ENCODE assay signal across 28 mouse cellular contexts in genomic region chr2:17509942-17510341, GRCm38 (mm10).
A peak's percentile ranks its signal among the peaks of the same experiment; 100 is the strongest.
DNase-seq lines count a peak whose midpoint lies in the region; ATAC-seq and TF ChIP-seq lines count a peak whose summit lies in the region.
"Had no signal": no experiment of that assay in that cellular context is flagged by ENCODE, and none has a peak within 500 bp of the region (broad histone marks: within the 10 kb centered on the region; RNA-seq: fewer than 3 reads in every experiment).

No protein-coding gene starts in this region.

- H3K27ac ChIP-seq in kidney, postnatal 0 days: no peak overlapping the region
- no peak overlapping the region for H3K27ac ChIP-seq in kidney, embryonic 16.5 days (ENCODE audit: low read length)
- H3K27ac ChIP-seq in lung, embryonic 14.5 days (ENCODE audit: low read depth): peak overlapping the region; percentile 88
- no peak overlapping the region for H3K27ac ChIP-seq in midbrain, embryonic 11.5 days (ENCODE audit: low read depth, low read length)
- no peak overlapping the region for H3K27ac ChIP-seq in midbrain, embryonic 14.5 days (replicated peaks; ENCODE audit: low read depth, low read length)
- H3K27ac ChIP-seq: embryonic facial prominence, embryonic 10.5 days; embryonic facial prominence, embryonic 13.5 days; forebrain, embryonic 13.5 days; heart, adult 2 months; heart, embryonic 10.5 days; heart, embryonic 13.5 days had no signal

- H3K4me2 ChIP-seq in kidney, postnatal 0 days (ENCODE audit: low read length): no peak overlapping the region
- H3K4me2 ChIP-seq in kidney, embryonic 16.5 days (replicated peaks; ENCODE audit: low read depth, low read length): no peak overlapping the region
- no peak overlapping the region for H3K4me2 ChIP-seq in lung, embryonic 14.5 days
- no peak overlapping the region for H3K4me2 ChIP-seq in midbrain, embryonic 11.5 days
- no peak overlapping the region for H3K4me2 ChIP-seq in midbrain, embryonic 14.5 days (ENCODE audit: low read length)
- H3K4me2 ChIP-seq: embryonic facial prominence, embryonic 13.5 days; forebrain, embryonic 13.5 days; heart, embryonic 13.5 days had no signal

- H3K4me1 ChIP-seq in kidney, postnatal 0 days (replicated peaks; ENCODE audit: insufficient read depth, low read length): no peaks in the 10 kb centered on the region
- H3K4me1 ChIP-seq in kidney, embryonic 16.5 days (ENCODE audit: insufficient read depth, low read length): no peaks in the 10 kb centered on the region
- no peaks in the 10 kb centered on the region for H3K4me1 ChIP-seq in lung, embryonic 14.5 days (ENCODE audit: insufficient read depth)
- no peaks in the 10 kb centered on the region for H3K4me1 ChIP-seq in midbrain, embryonic 11.5 days (ENCODE audit: control insufficient read depth, insufficient read depth, low read length)
- H3K4me1 ChIP-seq in midbrain, embryonic 14.5 days (ENCODE audit: control insufficient read depth, insufficient read depth, low read length): no peaks in the 10 kb centered on the region; the same call in 1 of the 2 replicates
- H3K4me1 ChIP-seq: embryonic facial prominence, embryonic 10.5 days; heart, embryonic 10.5 days; heart, embryonic 13.5 days had no signal

- ATAC-seq in kidney, postnatal 0 days (replicated peaks; ENCODE audit: low FRiP score, low read depth): no peak
- ATAC-seq in kidney, embryonic 16.5 days (ENCODE audit: low FRiP score, low TSS enrichment): no peak
- ATAC-seq in lung, embryonic 14.5 days (ENCODE audit: insufficient read depth): peak; percentile 95
- no peak for ATAC-seq in midbrain, embryonic 11.5 days (ENCODE audit: low FRiP score)
- ATAC-seq in midbrain, embryonic 14.5 days (ENCODE audit: low FRiP score, low TSS enrichment): no peak
- ATAC-seq: activated CD4-positive, CD25-positive, alpha-beta regulatory T cell, adult 4 months; forebrain, embryonic 13.5 days; forebrain, embryonic 16.5 days had no signal

- H3K36me3 ChIP-seq in kidney, postnatal 0 days (ENCODE audit: insufficient read depth, low read length): no peaks in the 10 kb centered on the region
- H3K36me3 ChIP-seq in kidney, embryonic 16.5 days (ENCODE audit: insufficient read depth, low read length): no peaks in the 10 kb centered on the region
- no peaks in the 10 kb centered on the region for H3K36me3 ChIP-seq in lung, embryonic 14.5 days (ENCODE audit: insufficient read depth)
- no peaks in the 10 kb centered on the region for H3K36me3 ChIP-seq in midbrain, embryonic 11.5 days (ENCODE audit: control insufficient read depth, insufficient read depth, low read length)
- no peaks in the 10 kb centered on the region for H3K36me3 ChIP-seq in midbrain, embryonic 14.5 days (ENCODE audit: control insufficient read depth, insufficient read depth, low read length)
- H3K36me3 ChIP-seq: embryonic facial prominence, embryonic 10.5 days; embryonic facial prominence, embryonic 13.5 days; heart, embryonic 10.5 days; heart, embryonic 13.5 days had no signal

- no peaks in the 10 kb centered on the region for H3K27me3 ChIP-seq in kidney, postnatal 0 days (ENCODE audit: insufficient read depth, low read length)
- no peaks in the 10 kb centered on the region for H3K27me3 ChIP-seq in kidney, embryonic 16.5 days (ENCODE audit: insufficient read depth, low read length)
- H3K27me3 ChIP-seq in lung, embryonic 14.5 days (ENCODE audit: insufficient read depth, low read length): no peaks in the 10 kb centered on the region
- H3K27me3 ChIP-seq in midbrain, embryonic 11.5 days (ENCODE audit: control insufficient read depth, insufficient read depth, low read length): no peaks in the 10 kb centered on the region
- no peaks in the 10 kb centered on the region for H3K27me3 ChIP-seq in midbrain, embryonic 14.5 days (ENCODE audit: control insufficient read depth, insufficient read depth, low read length)
- H3K27me3 ChIP-seq: embryonic facial prominence, embryonic 13.5 days; heart, embryonic 13.5 days had no signal

- no peak for TF ChIP-seq CTCF in kidney, postnatal 0 days (IDR thresholded peaks at IDR 0.05; ENCODE audit: low read depth)
- TF ChIP-seq CTCF in lung, embryonic 14.5 days (IDR thresholded peaks at IDR 0.05; ENCODE audit: low read depth): no peak

- 30% methylated on average over 1 of the region's 1 CpGs for WGBS in kidney, postnatal 0 days
- 48% methylated on average over 1 of the region's 1 CpGs for WGBS in kidney, embryonic 16.5 days
- WGBS in lung, embryonic 14.5 days: 27% methylated on average over 1 of the region's 1 CpGs
- WGBS in midbrain, embryonic 11.5 days: 54% methylated on average over 1 of the region's 1 CpGs
- WGBS in midbrain, embryonic 14.5 days: 42% methylated on average over 1 of the region's 1 CpGs

- H3K9ac ChIP-seq in kidney, postnatal 0 days (ENCODE audit: low read depth, low read length): no peak overlapping the region
- H3K9ac ChIP-seq in kidney, embryonic 16.5 days (replicated peaks; ENCODE audit: low read length): no peak overlapping the region
- no peak overlapping the region for H3K9ac ChIP-seq in lung, embryonic 14.5 days
- no peak overlapping the region for H3K9ac ChIP-seq in midbrain, embryonic 11.5 days (ENCODE audit: low read length)
- H3K9ac ChIP-seq in midbrain, embryonic 14.5 days (replicated peaks; ENCODE audit: low read length): no peak overlapping the region
- H3K9ac ChIP-seq: embryonic facial prominence, embryonic 13.5 days; forebrain, embryonic 13.5 days; heart, embryonic 13.5 days had no signal

- H3K9me3 ChIP-seq in kidney, postnatal 0 days (replicated peaks; ENCODE audit: low read length): no peaks in the 10 kb centered on the region
- no peaks in the 10 kb centered on the region for H3K9me3 ChIP-seq in kidney, embryonic 16.5 days (ENCODE audit: low read length)
- H3K9me3 ChIP-seq in lung, embryonic 14.5 days (ENCODE audit: low read depth, low read length): no peaks in the 10 kb centered on the region
- H3K9me3 ChIP-seq in midbrain, embryonic 11.5 days (ENCODE audit: control insufficient read depth, low read length): no peaks in the 10 kb centered on the region
- no peaks in the 10 kb centered on the region for H3K9me3 ChIP-seq in midbrain, embryonic 14.5 days (ENCODE audit: control insufficient read depth, low read length)
- H3K9me3 ChIP-seq: embryonic facial prominence, embryonic 10.5 days; embryonic facial prominence, embryonic 13.5 days; forebrain, embryonic 13.5 days; heart, embryonic 10.5 days; heart, embryonic 13.5 days had no signal

- no peak overlapping the region for H3K4me3 ChIP-seq in kidney, postnatal 0 days (replicated peaks; ENCODE audit: low read depth, low read length)
- no peak overlapping the region for H3K4me3 ChIP-seq in kidney, embryonic 16.5 days (ENCODE audit: low read length)
- H3K4me3 ChIP-seq in lung, embryonic 14.5 days (ENCODE audit: low read depth, low read length): no peak overlapping the region
- H3K4me3 ChIP-seq in midbrain, embryonic 11.5 days (ENCODE audit: low read depth, low read length): no peak overlapping the region
- no peak overlapping the region for H3K4me3 ChIP-seq in midbrain, embryonic 14.5 days (replicated peaks; ENCODE audit: low read depth, low read length)
- H3K4me3 ChIP-seq: embryonic facial prominence, embryonic 10.5 days; embryonic facial prominence, embryonic 13.5 days; erythroblast, embryonic 14.5 days; forebrain, embryonic 13.5 days; heart, adult 2 months; heart, embryonic 10.5 days; heart, embryonic 13.5 days had no signal

- peak; percentile 8 for DNase-seq in kidney, postnatal 0 days (ENCODE audit: low spot score)
- peak; percentile 93 for DNase-seq in lung, embryonic 14.5 days
- DNase-seq in lung, adult 18-20 months: no peak
- peak; percentile 59 for DNase-seq in midbrain, embryonic 11.5 days (ENCODE audit: low spot score, missing footprints)
- no peak for DNase-seq in midbrain, embryonic 14.5 days
- peak; percentile 26 to 44 for DNase-seq in lung, postnatal 4 days
- DNase-seq in urinary bladder, postnatal 25 days (ENCODE audit: low spot score): no peak
- DNase-seq: adrenal gland, adult 8-10 months; adrenal gland, postnatal 25 days; cerebellum, adult 11-12 months; cerebellum, adult 8-10 months; cerebellum, postnatal 10 days; cerebellum, postnatal 36 days; embryo, embryonic 11 days; gastrocnemius, postnatal 10 days; gastrocnemius, postnatal 36 days; heart, adult 2 months; heart, postnatal 14 days; heart, postnatal 4 days had no signal

Comparison
In these comparisons a context has a peak if more than half of its experiments do, and no peak if none do; other contexts are left out.
1. DNase-seq: peak in kidney, postnatal 0 days (single experiment), lung, embryonic 14.5 days (single experiment), midbrain, embryonic 11.5 days (single experiment) and lung, postnatal 4 days (2 of 2); none in lung, adult 18-20 months (0 of 2), midbrain, embryonic 14.5 days (single experiment) and urinary bladder, postnatal 25 days (single experiment).